Mouse (Mus musculus) T-cell, adult 66 days (primary cell): ENCODE data around the gene Ctbp2. TPM values are rescaled to one million over a fixed set of nuclear protein-coding genes. Genes with fewer than 3 reads are reported as not detected.

ENCODE experiments used
- total RNA-seq, 2 experiments: library from RNA; stranded (reverse); gene quantifications; 3 replicates in 1 of 2; 4 replicates in 1 of 2; pipeline ENCODE4 v1.2.4; 2023

The Ctbp2 gene
- under 1 TPM; 0.50 to 0.93 TPM for total RNA-seq

GRCm38 (mm10) chr7:133123999-133124700 lies at the start of gene Ctbp2:
TSS of gene Ctbp2 (minus strand) at chr7:133124354.

GRCm38 (mm10) chr7:133123244-133123998 lies 733 bp downstream of the Ctbp2 start, which contains the start of gene Fgfr2:
TSS of gene Fgfr2 (minus strand) at chr7:133123350.

Other genes with a start within 250 kb of the Ctbp2 start
- gene Zranb1, start 193.2 kb downstream of the Ctbp2 start, total RNA-seq = 10 to 100 TPM; 34.9 to 36.6 TPM
- not detected for gene Fgfr2, start 1.0 kb downstream of the Ctbp2 start, total RNA-seq